Mouse (Mus musculus): ENCODE measurements at regions not wholly inside any gene's neighbourhood (a gene's known extent, or its start where the extent isn't known, plus 50 kb on each side); places are given as distances from the start of the nearest gene placed in this dataset.

DNA sequence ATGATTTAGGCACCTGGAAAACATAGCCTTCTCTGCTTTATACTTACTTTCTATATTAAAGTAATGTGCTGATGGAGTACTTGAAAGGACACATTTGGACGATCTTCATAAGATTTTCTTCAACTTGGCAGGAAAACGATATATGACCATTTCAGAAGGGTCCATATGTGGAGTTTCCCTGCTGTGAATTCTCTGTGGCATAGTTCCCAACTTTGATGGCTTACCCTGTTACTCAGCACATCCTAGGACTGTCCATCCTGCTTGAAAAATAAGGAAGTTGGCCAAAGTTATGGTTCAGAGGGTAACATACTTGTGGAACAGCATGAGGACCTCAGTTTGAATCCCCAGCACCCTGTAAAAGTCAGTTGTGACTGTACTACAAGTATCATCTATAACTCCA, 109.2 kb upstream of the Pbx1 start:
- DNase-seq (ENCODE audit: low spot score in 2 of 2), result no peak

DNA sequence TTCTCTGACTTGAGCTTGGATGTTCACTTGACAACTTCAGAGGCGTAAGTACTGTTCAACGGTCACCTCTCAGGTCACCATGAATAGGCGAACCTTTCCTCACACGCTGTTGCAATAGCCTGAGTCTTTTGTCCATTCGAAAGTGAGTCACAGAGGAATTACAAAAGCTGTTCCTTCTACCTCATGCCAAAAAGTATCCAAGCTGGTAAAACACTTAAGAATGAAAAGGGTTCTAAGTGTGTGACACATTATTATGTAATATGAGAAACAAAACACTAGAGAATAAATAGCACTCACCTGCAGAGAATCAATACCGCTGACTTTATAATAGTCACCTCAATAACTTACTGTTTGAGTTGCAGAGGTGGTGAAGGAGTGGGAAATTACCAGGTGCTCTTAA, 86.0 kb upstream of the Pbx1 start:
- DNase-seq (ENCODE audit: low spot score in 2 of 2), result no peak

DNA sequence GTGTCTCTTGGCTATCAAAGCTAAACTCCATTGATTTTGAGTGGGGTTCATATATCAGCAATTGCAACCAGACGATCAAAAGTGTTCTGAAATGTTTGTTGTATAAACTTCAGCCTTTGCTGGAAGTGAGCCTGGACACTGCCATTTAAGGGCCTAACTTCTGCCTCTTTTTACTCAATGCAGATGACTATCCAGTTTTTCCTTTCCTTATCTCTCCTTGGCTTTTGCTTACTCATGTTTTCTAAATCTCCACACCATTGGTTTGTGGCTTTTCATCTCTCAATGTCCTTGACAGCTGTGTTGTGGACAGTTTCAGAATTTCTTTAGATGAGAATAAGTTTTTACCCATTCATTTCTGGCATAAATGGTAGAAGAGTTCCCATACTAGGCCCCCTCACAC, 74.3 kb upstream of the Pbx1 start:
- DNase-seq (ENCODE audit: low spot score in 2 of 2), result no peak

DNA sequence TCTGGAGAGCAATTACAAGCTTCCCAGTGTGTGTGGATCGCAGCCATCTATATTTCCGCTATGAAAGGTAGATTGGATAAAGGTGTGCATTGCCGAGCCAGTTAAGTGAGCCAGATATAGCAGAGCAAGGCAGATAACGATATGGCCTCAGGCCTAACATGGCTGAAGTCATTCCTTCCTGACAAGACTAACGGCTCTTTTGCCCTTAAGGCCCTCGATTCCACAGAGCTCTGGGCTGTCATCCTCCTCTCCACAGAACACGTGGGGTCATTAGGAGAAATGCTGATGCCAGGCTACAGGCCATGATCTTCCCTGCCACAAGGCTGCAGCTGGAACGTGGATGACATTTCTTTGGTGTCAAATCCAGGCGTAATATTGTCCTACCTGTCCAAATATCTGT, 72.7 kb upstream of the Pbx1 start:
- DNase-seq (ENCODE audit: low spot score in 2 of 2), result no peak

DNA sequence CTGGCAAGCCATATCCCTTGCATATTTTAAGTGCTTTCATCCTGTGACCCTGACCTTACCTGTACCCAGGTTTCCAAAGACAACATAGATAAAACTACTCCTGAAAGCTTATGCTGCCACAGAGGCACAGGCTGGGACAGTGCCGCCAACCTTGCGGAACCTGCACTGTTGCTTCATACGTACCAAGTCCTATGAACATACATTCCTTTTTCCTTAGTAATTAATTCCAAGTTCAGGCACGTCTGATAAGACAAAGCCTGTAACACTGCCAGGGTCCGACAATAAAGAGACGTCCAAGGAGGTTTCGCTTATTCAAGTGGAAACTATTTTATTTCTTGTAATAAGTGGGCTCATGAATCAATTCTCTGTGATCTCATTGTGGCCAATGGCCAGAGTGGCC, 70.2 kb upstream of the Pbx1 start:
- no peak for DNase-seq (ENCODE audit: low spot score in 2 of 2)

DNA sequence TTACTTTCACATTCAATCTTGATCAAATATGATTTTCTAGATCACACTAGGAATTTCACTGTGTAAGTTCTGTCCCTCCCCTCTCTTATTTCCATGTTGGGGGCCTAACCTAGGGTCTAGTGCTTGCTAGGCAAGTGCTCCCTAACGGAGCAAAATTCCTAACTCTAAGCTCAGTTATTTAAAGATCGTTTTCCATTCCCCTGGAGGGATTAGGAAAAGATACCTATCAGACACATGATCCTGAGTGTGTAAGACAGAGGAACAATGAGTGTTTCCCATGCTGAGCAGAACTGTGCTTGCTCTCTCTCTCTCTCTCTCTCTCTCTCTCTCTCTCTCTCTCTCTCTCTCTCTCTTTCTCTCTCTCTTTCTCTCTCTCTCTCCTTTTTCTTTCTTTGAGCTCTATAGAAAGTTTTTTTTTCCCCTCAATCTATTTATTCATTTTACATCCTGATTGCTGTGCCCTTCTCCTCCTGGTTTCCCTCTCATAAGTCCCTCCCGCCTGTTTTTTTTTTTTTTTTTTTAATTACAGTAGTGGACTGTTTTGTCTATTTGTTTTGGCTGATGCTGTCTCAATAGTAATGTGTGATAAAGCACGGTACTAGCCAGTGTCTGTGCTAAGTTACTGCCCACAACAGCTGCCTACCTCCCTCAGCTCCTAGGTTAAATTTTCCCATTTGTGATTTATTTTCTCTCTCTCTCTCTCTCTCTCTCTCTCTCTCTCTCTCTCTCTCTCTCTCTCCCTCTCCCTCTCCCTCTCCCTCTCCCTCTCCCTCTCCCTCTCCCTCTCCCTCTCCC, 69.5 kb upstream of the Pbx1 start:
- no peak for DNase-seq (ENCODE audit: low spot score in 2 of 2)

DNA sequence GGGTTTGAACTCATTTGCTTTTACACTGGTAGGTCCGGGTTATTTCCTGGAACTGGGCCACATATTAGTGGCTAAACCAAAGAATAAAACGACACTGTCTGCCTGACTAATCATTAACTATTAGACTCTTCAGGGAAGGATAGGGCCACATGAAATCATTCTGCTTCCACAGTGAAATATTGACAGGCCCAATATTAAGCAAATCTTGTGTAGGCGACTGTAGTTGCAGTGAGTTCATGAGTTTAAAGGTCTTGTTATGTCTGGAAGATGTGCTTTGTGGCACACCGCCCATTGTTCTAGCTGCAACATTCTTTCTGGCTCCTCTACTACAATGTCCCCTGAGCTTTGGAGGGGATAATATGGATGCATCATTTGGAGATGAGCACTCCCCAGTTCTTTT, 65.7 kb upstream of the Pbx1 start:
- DNase-seq (ENCODE audit: low spot score in 2 of 2), result no peak

DNA sequence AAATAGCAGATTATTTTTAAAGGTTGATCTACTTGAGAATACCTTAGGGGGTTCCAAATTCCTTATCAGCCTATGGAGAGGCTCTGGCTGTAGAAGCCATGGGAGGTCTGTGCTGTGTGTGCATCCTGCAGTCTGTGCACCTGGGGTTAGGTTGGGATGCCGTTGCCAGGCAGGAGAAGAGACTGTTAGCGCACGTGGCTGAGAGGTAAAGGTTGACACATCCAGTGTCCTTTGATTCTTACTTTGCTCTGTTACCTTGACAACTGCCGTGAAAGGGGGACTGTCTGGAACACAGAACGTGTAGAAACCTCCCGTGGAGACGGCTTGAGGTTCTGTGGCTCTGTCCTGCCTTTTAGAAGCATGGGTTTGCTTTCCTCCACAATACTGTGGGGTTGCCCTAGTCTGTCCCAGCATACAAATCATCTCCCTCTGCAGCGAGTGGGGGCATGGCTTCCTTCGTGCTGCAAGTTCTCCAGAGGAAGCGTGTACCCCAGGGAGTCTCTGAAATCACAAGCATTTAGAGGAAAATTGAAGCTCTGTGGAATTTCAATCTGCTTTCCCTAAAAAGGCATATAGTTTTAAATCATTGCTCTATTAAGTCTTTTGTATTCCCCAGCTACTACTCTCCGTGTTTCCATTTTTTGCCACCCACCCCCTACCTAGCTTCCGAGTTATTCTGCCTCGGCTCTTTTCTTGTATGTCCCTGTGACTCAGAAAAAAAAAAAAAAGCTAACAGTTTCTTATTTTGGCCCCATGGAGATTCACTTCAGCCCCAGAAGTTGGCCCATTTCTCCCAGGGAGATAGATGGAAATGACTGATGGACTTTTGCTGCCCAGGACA, 63.8 kb upstream of the Pbx1 start:
- no peak for DNase-seq (ENCODE audit: low spot score in 2 of 2)

DNA sequence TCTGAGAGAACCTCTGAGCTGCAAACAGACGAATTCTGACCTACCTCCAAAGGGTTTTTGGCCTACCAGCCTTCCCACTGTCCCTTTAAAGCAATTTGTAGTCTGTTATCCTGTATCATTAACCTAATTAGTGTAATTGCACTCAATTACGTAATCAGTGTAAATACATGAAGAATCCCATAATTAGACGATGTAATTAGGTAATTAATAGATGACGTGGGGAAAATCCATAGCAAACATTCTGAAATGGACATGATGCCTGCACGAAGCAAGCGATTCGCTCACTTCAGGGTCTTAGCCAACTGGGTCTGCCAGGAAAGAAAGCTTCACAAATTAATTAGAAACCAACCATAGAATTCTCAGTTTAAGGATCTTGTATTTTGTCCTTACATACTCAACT, 55.4 kb upstream of the Pbx1 start:
- DNase-seq (ENCODE audit: low spot score in 2 of 2), result no peak

DNA sequence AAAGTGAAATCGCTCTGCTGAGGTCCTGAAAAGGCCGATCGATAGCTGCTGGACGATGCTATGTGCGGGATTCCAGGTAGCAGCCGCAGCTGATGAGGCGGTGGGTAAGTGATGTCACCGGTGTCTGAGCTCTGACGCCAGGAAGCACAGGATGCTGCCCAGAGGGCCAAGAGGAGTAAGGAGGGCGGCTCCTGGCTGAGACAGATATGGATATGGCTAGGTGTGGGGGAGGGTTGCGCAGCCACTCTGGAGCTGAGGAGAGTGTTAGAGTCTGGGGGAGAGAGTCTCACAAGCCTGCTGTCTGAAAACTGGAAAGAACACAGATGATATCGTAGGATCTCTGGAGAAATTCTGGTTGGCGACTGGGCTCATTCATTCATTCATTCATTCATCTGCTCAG, 51.6 kb upstream of the Pbx1 start:
- DNase-seq (ENCODE audit: low spot score in 2 of 2), result no peak

All from cerebellum, postnatal 4 days (tissue).